Comparison of ENCODE assay signal across 8 mouse cellular contexts in genomic region chr4:103214925-103215820, GRCm38 (mm10). TPM values are rescaled to one million over a fixed set of nuclear protein-coding genes. Genes with fewer than 3 reads are reported as not detected.
DNase-seq lines count a peak whose midpoint lies in the region; ATAC-seq and TF ChIP-seq lines count a peak whose summit lies in the region.

Gene Slc35d1 (minus strand): TSS chr4:103215164.

- H3K4me3 ChIP-seq in heart, embryonic 14.5 days (ENCODE audit: control insufficient read depth in 1 of 2, insufficient read depth in 1 of 2, low read depth in 1 of 2, low read length in 2 of 2), result peak within 1 kb of the TSS; percentile 83 to 98
- peak within 1 kb of the TSS; percentile 97 to 99 for H3K4me3 ChIP-seq in liver, embryonic 14.5 days (ENCODE audit: insufficient read depth in 1 of 2, low read depth in 2 of 2, low read length in 2 of 2)
- peak within 1 kb of the TSS; percentile 86 for H3K4me3 ChIP-seq in neural tube, embryonic 12.5 days
- H3K4me3 ChIP-seq in stomach, postnatal 0 days (ENCODE audit: low read depth, low read length), result peak within 1 kb of the TSS; percentile 99

- no peaks in the 10 kb centered on the region for H3K9me3 ChIP-seq in heart, embryonic 14.5 days (ENCODE audit: control insufficient read depth, low read length)
- H3K9me3 ChIP-seq in liver, embryonic 14.5 days (ENCODE audit: control insufficient read depth, low read length), result no peaks in the 10 kb centered on the region
- H3K9me3 ChIP-seq in neural tube, embryonic 12.5 days, result no peaks in the 10 kb centered on the region
- H3K9me3 ChIP-seq in stomach, postnatal 0 days (ENCODE audit: control insufficient read depth, low read length), result no peaks in the 10 kb centered on the region

- peak within 1 kb of the TSS; percentile 99 for H3K9ac ChIP-seq in heart, embryonic 14.5 days (ENCODE audit: low read length)
- H3K9ac ChIP-seq in liver, embryonic 14.5 days (replicated peaks), result peak within 1 kb of the TSS; percentile 96
- peak within 1 kb of the TSS; percentile 93 for H3K9ac ChIP-seq in neural tube, embryonic 12.5 days
- peak within 1 kb of the TSS; percentile 99 for H3K9ac ChIP-seq in stomach, postnatal 0 days (ENCODE audit: low read length)

- WGBS in heart, embryonic 14.5 days, result 4% methylated on average over 53 of the region's 70 CpGs
- WGBS in liver, embryonic 14.5 days (ENCODE audit: insufficient replicate concordance), result 3% methylated on average over 68 of the region's 70 CpGs
- WGBS in neural tube, embryonic 12.5 days, result 3% methylated on average over 68 of the region's 70 CpGs
- 5% methylated on average over 30 of the region's 70 CpGs for WGBS in stomach, postnatal 0 days

- H3K36me3 ChIP-seq in heart, embryonic 14.5 days (ENCODE audit: control insufficient read depth, insufficient read depth, low read length), result peaks cover 17% of the 10 kb centered on the region
- H3K36me3 ChIP-seq in liver, embryonic 14.5 days (replicated peaks; ENCODE audit: control insufficient read depth, insufficient read depth, low read depth), result no peaks in the 10 kb centered on the region; the same call in 1 of the 2 replicates
- H3K36me3 ChIP-seq in neural tube, embryonic 12.5 days, result peaks cover 7% of the 10 kb centered on the region; the same call in 1 of the 2 replicates
- 0 out of 2 replicates have a peak, but pooled peaks cover 3% of the 10 kb centered on the region for H3K36me3 ChIP-seq in stomach, postnatal 0 days (ENCODE audit: control insufficient read depth, insufficient read depth, low read length)

- DNase-seq in CD8-positive naive resting alpha-beta T cell, adult 2 months (ENCODE audit: low read depth in 2 of 2, low spot score in 2 of 2), result peak; percentile 53 to 60
- peak; percentile 66 for DNase-seq in brain, embryonic 18.5 days (ENCODE audit: low read depth, low spot score)
- peak; percentile 90 for DNase-seq in kidney, postnatal 14 days
- DNase-seq in liver, embryonic 14.5 days (ENCODE audit: low read depth in 3 of 3, low spot score in 3 of 3), result peak in 1 of 3 experiments; percentile 43
- DNase-seq in stomach, postnatal 0 days (ENCODE audit: low spot score), result peak; percentile 88

- peak; percentile 84 for ATAC-seq in erythroid progenitor cell, adult 5-6 weeks (replicated peaks; ENCODE audit: low FRiP score, poor library complexity, severe bottlenecking)
- ATAC-seq in heart, embryonic 14.5 days (ENCODE audit: insufficient number of reproducible peaks, insufficient read depth, low FRiP score, low read depth), result peak; percentile 85
- peak; percentile 84 for ATAC-seq in liver, embryonic 14.5 days (ENCODE audit: insufficient read depth)
- peak; percentile 96 for ATAC-seq in neural tube, embryonic 12.5 days (ENCODE audit: low FRiP score, low read depth)
- peak; percentile 93 for ATAC-seq in stomach, postnatal 0 days (ENCODE audit: low FRiP score, low TSS enrichment)

- no peak for TF ChIP-seq EP300 in liver, embryonic 14.5 days (IDR thresholded peaks at IDR 0.05; ENCODE audit: low read depth)
- no peak for TF ChIP-seq EP300 in stomach, postnatal 0 days (optimal IDR thresholded peaks at IDR 0.05)

- H3K27me3 ChIP-seq in heart, embryonic 14.5 days (ENCODE audit: control insufficient read depth, insufficient read depth, low read length), result no peaks in the 10 kb centered on the region
- H3K27me3 ChIP-seq in liver, embryonic 14.5 days (ENCODE audit: control insufficient read depth, insufficient read depth, low read length), result no peaks in the 10 kb centered on the region
- no peaks in the 10 kb centered on the region for H3K27me3 ChIP-seq in neural tube, embryonic 12.5 days (replicated peaks)
- no peaks in the 10 kb centered on the region for H3K27me3 ChIP-seq in stomach, postnatal 0 days (ENCODE audit: control insufficient read depth, insufficient read depth, low read length)

- TF ChIP-seq CTCF in liver, embryonic 14.5 days (IDR thresholded peaks at IDR 0.05; ENCODE audit: low read depth), result peak; percentile 35; the same call in 1 of the 2 replicates
- peak; percentile 58 for TF ChIP-seq CTCF in stomach, postnatal 0 days (IDR thresholded peaks at IDR 0.05; ENCODE audit: low read depth)

- peaks cover 0 to 4% of the 10 kb centered on the region in 2 experiments; a peak in 2 of 4 replicates for H3K4me1 ChIP-seq in heart, embryonic 14.5 days (ENCODE audit: control insufficient read depth in 2 of 2, insufficient read depth in 2 of 2, low read length in 2 of 2)
- H3K4me1 ChIP-seq in liver, embryonic 14.5 days (replicated peaks; ENCODE audit: control insufficient read depth in 2 of 2, insufficient read depth in 2 of 2, low read length in 1 of 2), result peaks cover 3 to 16% of the 10 kb centered on the region in 2 experiments; a peak in 3 of 4 replicates
- H3K4me1 ChIP-seq in neural tube, embryonic 12.5 days, result peaks cover 14% of the 10 kb centered on the region
- no peaks in the 10 kb centered on the region for H3K4me1 ChIP-seq in stomach, postnatal 0 days (replicated peaks; ENCODE audit: control insufficient read depth, insufficient read depth)

- peak within 1 kb of the TSS; percentile 63 for H3K4me2 ChIP-seq in heart, embryonic 14.5 days (ENCODE audit: low read length)
- peak within 1 kb of the TSS; percentile 78 for H3K4me2 ChIP-seq in liver, embryonic 14.5 days (ENCODE audit: low read depth)
- H3K4me2 ChIP-seq in neural tube, embryonic 12.5 days (replicated peaks), result peak within 1 kb of the TSS; percentile 71
- H3K4me2 ChIP-seq in stomach, postnatal 0 days (replicated peaks; ENCODE audit: low read depth), result peak within 1 kb of the TSS; percentile 80

- peak within 1 kb of the TSS; percentile 86 to 96 for H3K27ac ChIP-seq in heart, embryonic 14.5 days (replicated peaks in 1 of 2; ENCODE audit: control insufficient read depth in 1 of 2, insufficient read depth in 1 of 2, low read depth in 2 of 2, low read length in 2 of 2)
- H3K27ac ChIP-seq in liver, embryonic 14.5 days, result peak within 1 kb of the TSS; percentile 51
- H3K27ac ChIP-seq in neural tube, embryonic 12.5 days, result peak within 1 kb of the TSS; percentile 97
- peak within 1 kb of the TSS; percentile 99 for H3K27ac ChIP-seq in stomach, postnatal 0 days (replicated peaks)

RNA-seq across cellular contexts. Expression of gene Slc35d1, which starts in this region (rescaled TPM):
- 21.6 and 37.3 TPM in 2 replicates for total RNA-seq in erythroid progenitor cell, adult 5-6 weeks (2015; ENCODE audit: low replicate concordance)
- 5.9 and 8.7 TPM in 2 replicates for total RNA-seq in erythroid progenitor cell, adult 5-6 weeks (2017; ENCODE audit: low replicate concordance)
- 6.3 and 8.5 TPM in 2 replicates for polyA plus RNA-seq in heart, embryonic 14.5 days (2014; fragmentation: Nextera tagmentation; extraction: Ambion mirVana)
- polyA plus RNA-seq in liver, embryonic 14.5 days (2012; rRNA removed), result 5.5 and 6.4 TPM in 2 replicates
- polyA plus RNA-seq in liver, embryonic 14.5 days (2014; fragmentation: Nextera tagmentation; extraction: Ambion mirVana), result 4.4 and 6.5 TPM in 2 replicates
- polyA plus RNA-seq in neural tube, embryonic 12.5 days (2016; fragmentation: Nextera tagmentation; extraction: Ambion mirVana), result 10.0 and 10.6 TPM in 2 replicates
- polyA plus RNA-seq in stomach, postnatal 0 days (2015; fragmentation: Nextera tagmentation; extraction: Ambion mirVana), result 5.8 and 7.6 TPM in 2 replicates
